Mouse (Mus musculus) macrophage (primary cell): ENCODE data around the gene Aldh3a2. TPM values are rescaled to one million over a fixed set of nuclear protein-coding genes. Genes with fewer than 3 reads are reported as not detected.

Experiments
- H3K27ac ChIP-seq: fragments of 350-480 bp; formaldehyde crosslinking; 2 replicates; pipeline ENCODE4 v1.9.0; 2021
- H3K36me3 ChIP-seq: fragments of 350-480 bp; formaldehyde crosslinking; 2 replicates; pipeline ENCODE4 v1.9.0; 2021; ENCODE audit errors: inconsistent target
- H3K4me3 ChIP-seq: fragments of 350-480 bp; formaldehyde crosslinking; 2 replicates; pipeline ENCODE4 v1.9.0; 2021; ENCODE audit errors: inconsistent target
- H3K79me2 ChIP-seq: fragments of 350-480 bp; formaldehyde crosslinking; 2 replicates; pipeline ENCODE4 v1.9.0; 2021; ENCODE audit errors: inconsistent target
- WGBS: methylation state at CpG from one replicate; pipeline ENCODE4 v1.1.7; 2026; ENCODE audit warnings: inconsistent platforms; ENCODE audit not compliant: missing documents; 5-methylcytosine and 5-hydroxymethylcytosine counted together
- polyA plus RNA-seq: library from polyadenylated mRNA; stranded (reverse); fragments of 250-400 nt; gene quantifications from 3 replicates; pipeline ENCODE4 v1.2.4, GENCODE M21; 2018; ENCODE audit warnings: inconsistent platforms

Gene Aldh3a2
- polyA plus RNA-seq, 1 experiment from 2014 or later, result 41.1 TPM

DNA sequence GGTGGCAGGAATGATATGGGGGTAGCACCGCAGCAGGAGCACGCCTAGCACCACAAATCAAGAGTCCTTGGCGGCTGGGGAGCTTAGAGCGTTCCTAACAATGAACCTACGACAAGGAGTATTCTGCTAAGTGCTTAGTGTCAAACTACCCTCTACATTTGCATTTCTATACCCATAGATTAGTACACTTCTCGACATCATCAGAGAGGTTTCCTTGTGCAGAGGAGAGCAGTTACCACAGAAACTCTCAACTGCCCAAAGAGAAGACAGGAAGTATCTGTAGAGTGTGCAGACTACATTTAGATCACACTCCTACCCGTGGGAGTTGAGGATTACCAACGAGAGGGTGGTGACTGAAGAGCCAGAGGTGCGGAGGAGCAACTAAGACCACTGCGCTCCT is 15.5 kb downstream of the Aldh3a2 start:
- H3K27ac ChIP-seq, result no peak overlapping the region
- no peak overlapping the region for H3K4me3 ChIP-seq
- H3K79me2 ChIP-seq, result no peaks in the 10 kb centered on the region
- 93% methylated on average over 10 of the region's 10 CpGs for WGBS
- H3K36me3 ChIP-seq, result peaks cover 94% of the 10 kb centered on the region

DNA sequence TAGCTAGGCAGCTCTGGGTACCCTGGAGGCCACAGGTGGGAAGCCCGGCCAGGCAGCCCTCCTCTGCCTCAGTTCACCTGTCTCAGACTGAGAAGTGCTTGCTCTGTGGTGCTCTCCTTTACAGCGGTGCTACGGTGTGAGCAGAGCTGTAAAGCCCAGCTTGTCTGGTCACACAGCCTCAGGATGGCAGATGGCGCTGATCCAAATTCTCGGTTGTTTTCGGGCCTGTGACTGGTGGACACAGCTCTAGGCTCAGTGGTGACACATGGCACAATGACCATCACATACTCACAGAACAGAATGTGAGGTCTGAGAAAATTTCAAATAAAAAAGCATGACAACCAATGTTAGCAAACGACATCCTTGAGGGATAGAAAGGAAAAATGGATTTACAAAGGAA is 22.9 kb downstream of the Aldh3a2 start:
- H3K36me3 ChIP-seq, result peaks cover 47% of the 10 kb centered on the region
- no peak overlapping the region for H3K27ac ChIP-seq
- no peaks in the 10 kb centered on the region for H3K79me2 ChIP-seq
- 91% methylated on average over 7 of the region's 7 CpGs for WGBS
- H3K4me3 ChIP-seq, result no peak overlapping the region

DNA sequence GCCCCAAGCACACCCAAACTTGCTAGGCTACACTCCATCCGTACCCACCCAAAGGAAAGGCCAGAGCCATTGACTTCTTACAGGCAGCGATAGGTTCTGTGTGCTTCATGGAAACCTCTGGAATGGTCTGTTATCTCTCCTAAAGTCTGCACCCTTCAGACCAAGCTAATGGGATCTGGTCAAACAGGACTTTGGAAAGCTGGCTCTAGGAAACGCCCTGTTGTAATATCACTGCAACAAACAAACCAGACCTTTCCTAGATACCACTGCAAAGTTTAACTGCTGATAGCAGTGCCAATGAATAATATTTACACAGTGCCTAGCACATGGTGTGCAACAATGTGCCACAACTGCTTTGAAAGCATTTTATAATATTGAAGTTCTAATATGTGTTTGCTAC is 31.2 kb downstream of the Aldh3a2 start:
- H3K4me3 ChIP-seq, result no peak overlapping the region
- WGBS, result 91% methylated on average over 3 of the region's 3 CpGs

DNA sequence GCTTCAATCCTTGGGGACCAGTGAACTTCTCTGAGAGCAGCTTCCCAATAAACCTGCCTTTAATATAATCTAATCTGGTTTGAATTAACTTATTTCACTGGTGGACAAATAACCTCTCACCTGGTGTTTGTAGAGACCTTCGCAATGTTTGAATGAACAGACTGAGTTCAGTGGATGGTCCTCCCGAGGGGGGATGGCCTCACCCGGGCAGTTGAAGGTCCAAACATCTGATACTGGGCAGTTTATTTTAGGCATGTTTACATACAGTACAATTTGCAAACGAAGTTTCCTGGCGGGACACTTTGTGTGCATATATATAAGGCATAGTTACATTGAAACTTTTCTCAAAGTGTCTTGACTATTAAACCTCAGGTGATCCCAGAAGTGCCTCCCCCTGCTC is 33.1 kb downstream of the Aldh3a2 start:
- Histone ChIP-seq H3K36me3 (no peaks in the 10 kb centered on the region), H3K4me3 (no peak overlapping the region), H3K79me2 (no peaks in the 10 kb centered on the region), H3K27ac (no peak overlapping the region)
- WGBS, result 64% methylated on average over 5 of the region's 5 CpGs

More for the DNA sequence above, 31.2 kb downstream of the Aldh3a2 start:
- no peaks in the 10 kb centered on the region for H3K79me2 ChIP-seq
- no peak overlapping the region for H3K27ac ChIP-seq
- no peaks in the 10 kb centered on the region for H3K36me3 ChIP-seq

DNA sequence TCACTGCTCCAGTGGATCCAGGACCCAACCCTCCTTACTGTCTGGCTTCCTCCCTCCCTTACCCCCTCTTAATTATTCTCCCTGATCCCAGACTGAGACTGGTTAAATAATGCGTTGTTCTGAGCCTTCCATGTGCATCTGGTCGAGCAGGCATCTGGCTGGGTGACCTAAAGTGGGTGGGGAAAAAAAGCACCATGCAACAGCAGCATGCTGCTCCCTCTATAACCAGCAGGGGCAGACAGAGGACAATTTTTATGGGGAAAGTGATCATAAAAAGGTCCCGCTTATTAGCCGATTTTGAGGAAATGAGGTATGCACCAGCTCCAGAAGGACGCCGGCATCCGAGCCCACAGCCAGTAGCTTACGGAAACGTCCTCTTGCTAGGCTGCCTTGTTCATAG is 35.9 kb downstream of the Aldh3a2 start:
- Histone ChIP-seq H3K79me2 (no peaks in the 10 kb centered on the region), H3K4me3 (no peak overlapping the region), H3K36me3 (no peaks in the 10 kb centered on the region), H3K27ac (no peak overlapping the region)
- WGBS, result 2% methylated on average over 9 of the region's 9 CpGs

DNA sequence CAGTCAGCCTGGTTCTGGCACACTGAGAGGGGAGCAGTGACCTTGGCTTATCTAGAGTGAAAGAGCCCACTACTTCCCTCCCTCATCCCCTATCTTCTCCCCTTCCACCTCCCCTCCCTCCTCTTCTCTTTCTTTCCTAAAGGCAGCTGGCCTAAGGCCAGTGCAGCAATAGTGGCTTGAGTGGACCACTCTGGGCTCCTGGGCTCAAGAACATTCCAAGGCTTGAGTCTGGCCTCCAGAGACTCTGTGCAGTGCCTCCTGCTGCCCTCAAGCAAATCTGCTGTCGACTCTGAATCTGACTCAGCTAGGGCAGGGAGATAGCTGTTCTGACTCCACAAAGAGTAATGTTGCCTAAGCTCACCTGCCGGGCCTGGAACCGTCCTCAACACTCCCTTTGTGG is 38.9 kb downstream of the Aldh3a2 start:
- H3K4me3 ChIP-seq, result no peak overlapping the region
- no peak overlapping the region for H3K27ac ChIP-seq
- 83% methylated on average over 3 of the region's 3 CpGs for WGBS
- H3K79me2 ChIP-seq, result no peaks in the 10 kb centered on the region
- H3K36me3 ChIP-seq, result no peaks in the 10 kb centered on the region

DNA sequence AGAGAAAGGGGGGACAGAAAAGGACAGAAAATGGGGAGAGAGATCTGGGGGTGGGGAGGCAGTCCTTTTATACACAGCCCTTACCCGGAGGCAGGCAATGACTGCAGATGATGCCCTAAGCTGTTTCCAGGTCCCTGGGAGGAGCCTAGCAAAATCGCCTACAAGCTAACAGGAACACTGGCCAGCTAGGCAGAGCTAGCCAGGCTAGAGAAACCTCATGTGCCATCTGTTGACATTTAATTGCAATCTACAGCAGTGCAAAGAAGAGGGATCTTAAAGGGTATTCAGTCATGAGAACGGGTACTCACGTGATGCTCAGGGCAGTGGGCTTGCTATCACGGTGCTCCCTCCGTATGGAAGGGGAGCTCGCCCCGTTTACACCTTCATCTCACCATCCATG is 39.4 kb downstream of the Aldh3a2 start:
- Histone ChIP-seq H3K4me3 (no peak overlapping the region), H3K79me2 (no peaks in the 10 kb centered on the region), H3K27ac (no peak overlapping the region), H3K36me3 (no peaks in the 10 kb centered on the region)
- WGBS, result 96% methylated on average over 7 of the region's 8 CpGs

DNA sequence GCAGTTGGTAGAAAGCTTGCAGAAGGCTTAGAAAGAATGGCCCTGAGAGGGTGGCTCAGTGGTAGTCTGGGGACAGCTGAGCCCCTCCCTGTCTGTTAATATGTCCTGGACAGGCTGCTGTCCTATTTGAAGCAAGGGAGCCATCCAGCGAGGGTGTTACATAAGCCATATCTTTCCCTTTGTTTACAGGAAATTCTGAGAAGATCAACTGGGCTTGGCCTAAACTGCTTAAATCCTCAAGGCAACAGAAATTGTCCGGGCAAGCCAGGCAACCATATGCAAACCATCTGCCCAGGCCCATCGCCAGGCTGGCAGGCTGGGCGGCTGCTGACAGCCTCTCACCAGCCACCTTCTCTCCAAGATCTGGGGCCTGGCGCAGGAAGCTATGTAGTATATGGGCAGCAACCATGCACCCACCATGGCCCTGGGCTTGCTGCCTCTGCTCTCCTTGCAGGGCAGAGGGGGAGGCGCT is 41.3 kb downstream of the Aldh3a2 start:
- Histone ChIP-seq H3K4me3 (no peak overlapping the region), H3K27ac (no peak overlapping the region), H3K36me3 (no peaks in the 10 kb centered on the region), H3K79me2 (no peaks in the 10 kb centered on the region)
- 95% methylated on average over 6 of the region's 6 CpGs for WGBS

DNA sequence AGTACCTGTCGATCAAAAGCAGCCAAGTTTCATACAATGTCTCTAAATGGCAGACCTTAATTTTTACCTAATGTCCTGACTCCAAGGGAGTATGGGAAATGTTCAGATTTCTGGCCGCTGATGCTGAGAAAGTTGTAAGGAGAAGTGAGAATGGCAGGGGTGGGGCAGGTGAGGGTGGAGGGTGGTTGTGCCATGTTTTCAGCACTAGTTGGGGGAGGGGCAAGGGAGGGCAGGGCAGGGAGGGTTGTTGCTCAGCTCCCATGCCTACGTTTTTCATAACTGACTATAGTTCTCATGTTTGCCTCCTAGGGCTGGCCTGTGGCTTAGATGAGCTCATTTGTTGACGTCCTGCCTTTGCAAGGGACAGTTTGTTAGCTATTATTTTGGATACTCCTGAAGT is 41.8 kb downstream of the Aldh3a2 start:
- Histone ChIP-seq H3K27ac (no peak overlapping the region), H3K36me3 (no peaks in the 10 kb centered on the region), H3K79me2 (no peaks in the 10 kb centered on the region), H3K4me3 (no peak overlapping the region)
- 62% methylated on average over 4 of the region's 4 CpGs for WGBS

DNA sequence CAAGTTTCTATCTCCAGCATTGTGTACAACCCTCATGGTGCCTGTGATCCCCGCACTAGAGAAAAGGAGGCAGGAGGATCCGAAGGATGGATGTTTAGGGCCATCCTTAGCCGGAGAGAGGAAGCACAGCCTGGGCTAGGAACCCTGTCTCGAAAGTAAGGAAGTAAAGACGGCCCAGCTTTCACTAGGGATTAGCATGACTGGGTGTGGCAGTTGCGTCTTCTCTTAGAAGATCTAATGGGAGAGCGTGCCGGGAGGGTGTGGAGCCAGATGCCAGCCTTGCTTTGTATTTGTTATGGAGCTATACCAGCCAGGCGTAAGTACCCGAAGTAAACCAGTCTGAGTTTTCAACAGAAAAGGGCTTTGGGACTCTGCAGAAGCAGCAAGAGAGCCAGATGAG is 42.4 kb downstream of the Aldh3a2 start:
- no peaks in the 10 kb centered on the region for H3K79me2 ChIP-seq
- 72% methylated on average over 9 of the region's 10 CpGs for WGBS
- H3K36me3 ChIP-seq, result no peaks in the 10 kb centered on the region

DNA sequence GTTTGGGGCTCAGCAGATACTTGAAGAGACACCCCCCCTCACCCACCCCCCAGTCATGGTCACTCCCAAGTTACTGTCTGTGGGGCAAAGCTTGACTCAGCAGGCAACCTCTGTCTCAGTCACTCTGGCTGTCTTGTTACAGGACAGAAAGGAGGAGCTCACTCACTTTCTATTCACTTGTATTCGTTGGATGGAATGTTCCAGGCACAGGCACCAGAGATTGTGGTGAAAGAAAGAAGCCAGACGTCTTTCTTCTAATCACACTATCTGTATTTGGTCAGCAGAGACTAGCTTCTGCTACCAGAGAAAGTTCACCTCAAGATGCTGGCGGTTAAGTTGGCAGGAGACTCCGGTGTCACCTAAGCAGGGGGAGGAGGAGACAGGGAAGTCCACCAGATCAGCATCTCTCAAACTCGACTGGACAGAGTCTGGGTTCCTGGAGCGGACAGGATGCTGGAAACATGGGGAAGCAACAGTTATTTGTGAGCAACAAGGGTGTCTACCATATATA is 43.0 kb downstream of the Aldh3a2 start:
- no peak overlapping the region for H3K27ac ChIP-seq
- H3K4me3 ChIP-seq, result no peak overlapping the region
- no peaks in the 10 kb centered on the region for H3K79me2 ChIP-seq
- 72% methylated on average over 6 of the region's 6 CpGs for WGBS
- no peaks in the 10 kb centered on the region for H3K36me3 ChIP-seq

More for the DNA sequence above, 42.4 kb downstream of the Aldh3a2 start:
- no peak overlapping the region for H3K4me3 ChIP-seq
- H3K27ac ChIP-seq, result no peak overlapping the region

DNA sequence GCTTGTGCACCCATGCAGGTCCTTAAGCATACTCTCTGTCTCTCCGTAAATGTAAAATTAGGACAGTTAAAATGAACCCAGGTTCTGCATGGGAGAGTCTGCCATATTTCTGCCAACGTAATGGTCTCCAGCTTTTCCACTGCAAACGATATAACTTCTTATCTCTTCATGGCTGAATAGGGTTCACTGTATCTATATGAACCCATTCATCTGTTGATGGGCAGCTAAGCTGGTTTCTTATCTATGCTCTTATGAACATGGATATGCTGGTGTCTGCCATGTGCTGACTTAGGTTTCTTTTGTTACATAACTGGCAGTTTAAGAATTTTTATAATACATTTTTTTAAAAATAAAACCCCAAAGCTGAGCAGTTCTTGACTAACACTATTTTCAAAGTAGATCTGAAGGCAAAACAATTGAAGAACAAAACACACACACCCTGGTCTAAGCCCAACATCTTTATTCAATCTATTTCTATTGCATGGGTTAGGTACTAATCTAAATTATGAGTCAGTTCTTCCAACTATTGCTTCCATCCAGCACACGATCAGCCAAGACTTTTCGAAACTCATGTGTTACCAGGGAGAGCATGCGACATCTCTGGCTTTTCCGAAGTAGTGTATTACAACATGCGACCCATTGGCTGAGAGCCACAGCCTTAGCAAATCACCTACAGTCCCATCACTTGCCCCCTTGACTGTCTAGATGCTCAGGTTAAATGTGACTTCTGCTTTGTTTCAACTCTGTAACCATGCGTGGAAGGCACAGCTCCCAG is 44.1 kb downstream of the Aldh3a2 start:
- Histone ChIP-seq H3K4me3 (no peak overlapping the region), H3K27ac (no peak overlapping the region), H3K36me3 (no peaks in the 10 kb centered on the region), H3K79me2 (no peaks in the 10 kb centered on the region)
- WGBS, result 91% methylated on average over 9 of the region's 9 CpGs

DNA sequence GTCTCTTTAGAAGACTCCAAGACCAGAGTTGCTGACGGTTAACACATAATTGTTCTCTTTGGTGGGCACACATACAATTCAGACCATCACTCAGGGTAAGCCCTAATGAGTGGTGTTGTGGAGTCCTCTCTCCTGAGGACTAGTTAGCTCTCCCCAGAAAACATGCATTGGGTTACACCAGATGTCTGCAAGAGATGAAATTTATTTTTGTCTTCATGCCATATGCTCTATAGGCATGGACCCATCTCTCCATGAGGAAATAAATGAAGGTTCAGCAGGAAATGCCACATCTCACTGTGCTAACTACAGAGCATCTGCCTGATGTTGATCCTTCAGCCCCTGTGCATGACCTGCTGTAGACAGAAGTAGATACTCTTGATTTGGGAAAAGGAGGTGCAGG is 45.3 kb downstream of the Aldh3a2 start:
- no peak overlapping the region for H3K27ac ChIP-seq
- no peaks in the 10 kb centered on the region for H3K36me3 ChIP-seq
- WGBS, result 100% methylated on average over 1 of the region's 1 CpGs
- H3K4me3 ChIP-seq, result no peak overlapping the region
- no peaks in the 10 kb centered on the region for H3K79me2 ChIP-seq

DNA sequence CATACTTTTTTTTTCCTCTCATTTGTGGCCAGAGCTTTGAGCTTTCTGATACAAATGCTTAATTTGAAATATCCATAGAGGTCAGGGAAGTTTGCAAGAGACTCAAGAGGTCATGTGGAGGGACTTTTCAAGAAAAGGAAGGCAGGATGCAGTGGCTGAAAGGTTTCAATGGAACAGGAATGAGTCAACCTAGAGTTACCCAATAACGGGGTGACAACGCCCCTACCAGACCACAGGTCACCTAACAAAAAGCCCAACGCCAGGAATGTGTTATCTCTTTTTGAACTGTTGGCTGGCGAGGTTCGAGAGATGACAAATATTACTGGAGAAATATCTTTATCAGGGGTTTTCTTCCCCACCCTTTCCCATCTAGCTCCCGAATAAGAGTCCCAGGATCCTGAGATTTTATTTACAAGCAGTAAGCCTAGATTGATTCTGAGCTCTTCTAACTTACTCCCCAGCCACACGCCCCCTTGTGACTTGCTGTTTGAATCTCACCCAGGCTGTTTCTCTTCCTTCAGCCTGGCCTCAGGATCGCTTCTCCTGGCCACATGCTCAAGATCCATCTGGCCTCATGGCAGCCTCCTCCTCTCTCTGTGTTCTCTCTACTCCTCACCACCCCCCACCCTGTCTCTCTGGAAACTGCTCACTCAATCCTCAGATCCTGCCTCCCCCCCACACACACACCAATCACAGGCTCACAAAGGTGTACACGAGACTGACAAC is 46.9 kb downstream of the Aldh3a2 start:
- no peak overlapping the region for H3K27ac ChIP-seq

DNA sequence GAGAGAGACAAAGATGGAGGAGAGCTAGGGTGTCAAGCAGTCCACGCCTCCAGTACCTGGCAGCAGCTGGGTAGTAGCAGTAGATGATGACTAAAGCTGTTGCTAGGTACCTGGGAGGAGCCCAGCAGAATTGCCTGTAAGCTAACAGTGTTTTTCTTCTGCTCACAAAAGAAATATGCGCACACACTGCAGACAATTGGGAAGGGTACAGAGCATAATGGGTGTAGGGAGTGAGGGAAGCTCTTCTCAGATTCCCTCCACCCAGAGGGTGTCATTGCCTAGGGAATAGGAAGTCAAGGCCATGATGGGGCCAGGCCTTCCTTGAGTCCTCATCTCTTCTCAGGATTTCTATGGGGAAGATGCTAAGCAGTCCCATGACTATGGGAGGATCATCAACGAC is 51.3 kb downstream of the Aldh3a2 start:
- H3K27ac ChIP-seq, result no peak overlapping the region
- 95% methylated on average over 3 of the region's 3 CpGs for WGBS
- no peak overlapping the region for H3K4me3 ChIP-seq
- H3K79me2 ChIP-seq, result no peaks in the 10 kb centered on the region
- no peaks in the 10 kb centered on the region for H3K36me3 ChIP-seq

More for the DNA sequence above, 46.9 kb downstream of the Aldh3a2 start:
- Histone ChIP-seq H3K79me2 (no peaks in the 10 kb centered on the region), H3K4me3 (no peak overlapping the region), H3K36me3 (no peaks in the 10 kb centered on the region)
- WGBS, result 50% methylated on average over 9 of the region's 9 CpGs
